Mouse (Mus musculus) bone marrow, adult 2 months (tissue): ENCODE data around the gene Arhgef7.

ENCODE experiments used
- CTCF ChIP-seq: fragments of 200-500 bp; IDR thresholded peaks from 2 replicates; pipeline ENCODE4 v1.5.1; 2011; ENCODE audit warnings: low read length, control low read depth; ENCODE audit not compliant: control insufficient read depth, insufficient read depth
- POLR2A ChIP-seq: fragments of 200-500 bp; IDR thresholded peaks from 2 replicates; pipeline ENCODE4 v1.6.1; 2011; ENCODE audit warnings: low read depth, mild to moderate bottlenecking, control low read depth, low read length, borderline replicate concordance; ENCODE audit not compliant: control insufficient read depth

GRCm38 (mm10) chr8:11884646-11885045 lies 157.1 kb downstream of the Arhgef7 start:
- TF ChIP-seq CTCF (no peak), POLR2A (no peak)
